Mouse (Mus musculus): ENCODE measurements around the gene Rbpj. TPM values are rescaled to one million over a fixed set of nuclear protein-coding genes. Genes with fewer than 3 reads are reported as not detected.

The Rbpj gene
- polyA plus RNA-seq, 1 experiment from 2014 or later = 7.1 TPM

DNA sequence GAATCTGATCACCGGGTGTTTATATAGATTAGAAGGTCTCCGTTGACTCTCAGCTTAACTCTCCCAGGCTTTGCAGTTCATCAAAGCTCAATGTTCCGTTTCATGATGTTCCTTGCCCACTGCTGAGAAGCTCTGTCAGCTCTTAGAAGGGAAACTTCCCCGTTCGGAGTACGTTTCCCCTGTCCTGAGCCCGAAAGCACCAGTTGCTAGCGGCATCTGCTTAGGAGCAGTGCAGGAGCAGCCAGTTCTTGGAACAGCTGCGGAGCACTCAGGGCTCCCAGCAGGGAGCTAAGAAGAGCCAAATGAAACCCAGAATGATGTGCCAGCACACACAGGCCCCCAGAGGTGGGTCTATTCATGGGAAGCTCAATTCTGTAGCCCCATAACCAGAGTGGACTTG is 15.0 kb upstream of the Rbpj start:
- no peak for ATAC-seq (ENCODE audit: insufficient read depth)
- Histone ChIP-seq H3K4me1 (replicated peaks) (no peaks in the 10 kb centered on the region; the same call in 1 of the 2 replicates), H3K36me3 (replicated peaks) (no peaks in the 10 kb centered on the region), H3K9ac (no peak overlapping the region), H3K9me3 (replicated peaks) (no peaks in the 10 kb centered on the region), H3K27ac (replicated peaks) (no peak overlapping the region), H3K4me3 (replicated peaks) (no peak overlapping the region), H3K4me2 (no peak overlapping the region), H3K27me3 (no peaks in the 10 kb centered on the region)
- WGBS (ENCODE audit: insufficient replicate concordance) = 40% methylated on average over 9 of the region's 9 CpGs

DNA sequence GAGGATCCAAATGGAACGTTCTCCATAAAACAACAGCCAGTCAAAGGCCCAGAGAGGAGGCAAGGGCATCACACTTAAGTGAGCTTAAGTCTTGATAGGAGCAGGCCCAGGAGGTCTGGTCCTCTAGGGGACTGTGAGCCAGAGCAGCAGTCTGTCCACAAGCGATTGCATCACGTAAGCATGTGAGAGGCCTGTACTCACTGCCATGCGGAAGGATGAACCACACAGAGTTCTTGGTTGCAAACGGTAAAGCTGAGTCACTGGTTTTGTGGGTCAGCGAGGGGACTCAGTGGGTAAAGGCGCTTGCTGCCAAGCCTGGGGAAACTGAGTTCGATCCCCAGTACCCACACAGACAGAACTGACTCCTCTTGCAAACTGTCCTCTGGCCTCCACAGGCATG is 14.1 kb upstream of the Rbpj start:
- H3K27ac ChIP-seq (replicated peaks) = no peak overlapping the region
- H3K4me3 ChIP-seq (replicated peaks) = no peak overlapping the region
- no peaks in the 10 kb centered on the region for H3K36me3 ChIP-seq (replicated peaks)
- H3K4me1 ChIP-seq (replicated peaks) = no peaks in the 10 kb centered on the region; the same call in 1 of the 2 replicates
- H3K9me3 ChIP-seq (replicated peaks) = no peaks in the 10 kb centered on the region
- WGBS (ENCODE audit: insufficient replicate concordance) = 69% methylated on average over 8 of the region's 8 CpGs
- ATAC-seq (ENCODE audit: insufficient read depth) = no peak
- no peak overlapping the region for H3K4me2 ChIP-seq
- H3K9ac ChIP-seq = no peak overlapping the region
- no peaks in the 10 kb centered on the region for H3K27me3 ChIP-seq

DNA sequence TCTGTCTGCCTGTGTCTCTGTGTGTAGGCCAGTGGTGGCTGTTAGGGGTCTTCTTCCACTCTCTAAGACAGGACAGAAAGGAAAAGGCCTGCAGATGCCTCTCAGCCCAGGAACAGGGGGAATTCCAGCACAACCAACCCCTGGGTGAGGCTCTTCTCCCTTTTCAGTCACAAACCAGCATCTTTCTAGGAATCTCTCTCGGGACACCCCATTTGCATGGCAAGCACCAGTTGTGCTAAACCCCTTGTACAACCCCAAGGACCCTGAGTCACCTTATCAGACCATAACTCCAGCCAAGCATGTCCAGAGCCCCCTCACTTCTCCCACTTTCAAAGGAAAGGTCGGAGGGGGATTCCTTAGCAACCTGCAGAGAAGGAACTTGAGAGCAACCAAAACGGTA is 13.0 kb upstream of the Rbpj start:
- no peaks in the 10 kb centered on the region for H3K9me3 ChIP-seq (replicated peaks)
- H3K4me1 ChIP-seq (replicated peaks) = no peaks in the 10 kb centered on the region; the same call in 1 of the 2 replicates
- H3K27me3 ChIP-seq = no peaks in the 10 kb centered on the region
- no peak overlapping the region for H3K4me2 ChIP-seq
- 57% methylated on average over 3 of the region's 3 CpGs for WGBS (ENCODE audit: insufficient replicate concordance)
- no peak for ATAC-seq (ENCODE audit: insufficient read depth)
- no peak overlapping the region for H3K4me3 ChIP-seq (replicated peaks)
- no peaks in the 10 kb centered on the region for H3K36me3 ChIP-seq (replicated peaks)
- H3K9ac ChIP-seq = no peak overlapping the region
- no peak overlapping the region for H3K27ac ChIP-seq (replicated peaks)

DNA sequence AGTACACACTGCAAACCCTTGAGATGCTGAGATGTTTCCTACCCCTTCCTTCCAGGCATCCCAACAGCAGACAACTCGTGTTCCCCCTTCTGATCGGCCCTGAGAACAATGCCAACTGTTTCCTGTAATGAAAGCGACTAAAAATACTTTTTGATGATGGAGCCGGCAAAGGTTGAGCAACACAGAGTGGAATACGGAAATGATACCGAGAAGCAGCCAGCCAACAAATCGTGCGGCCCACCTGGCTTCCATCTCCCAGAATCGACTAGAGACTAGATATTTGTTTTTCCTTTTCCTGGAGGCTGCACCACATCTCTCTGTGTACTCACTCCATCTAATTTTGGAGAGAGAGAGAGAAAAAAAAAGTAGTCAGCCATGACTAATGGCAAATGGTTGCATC is 11.2 kb upstream of the Rbpj start:
- Histone ChIP-seq H3K4me1 (replicated peaks) (no peaks in the 10 kb centered on the region; the same call in 1 of the 2 replicates), H3K9me3 (replicated peaks) (no peaks in the 10 kb centered on the region), H3K27me3 (no peaks in the 10 kb centered on the region), H3K4me3 (replicated peaks) (no peak overlapping the region), H3K4me2 (no peak overlapping the region), H3K27ac (replicated peaks) (no peak overlapping the region), H3K9ac (no peak overlapping the region), H3K36me3 (replicated peaks) (no peaks in the 10 kb centered on the region)
- 59% methylated on average over 9 of the region's 9 CpGs for WGBS (ENCODE audit: insufficient replicate concordance)
- ATAC-seq (ENCODE audit: insufficient read depth) = no peak

DNA sequence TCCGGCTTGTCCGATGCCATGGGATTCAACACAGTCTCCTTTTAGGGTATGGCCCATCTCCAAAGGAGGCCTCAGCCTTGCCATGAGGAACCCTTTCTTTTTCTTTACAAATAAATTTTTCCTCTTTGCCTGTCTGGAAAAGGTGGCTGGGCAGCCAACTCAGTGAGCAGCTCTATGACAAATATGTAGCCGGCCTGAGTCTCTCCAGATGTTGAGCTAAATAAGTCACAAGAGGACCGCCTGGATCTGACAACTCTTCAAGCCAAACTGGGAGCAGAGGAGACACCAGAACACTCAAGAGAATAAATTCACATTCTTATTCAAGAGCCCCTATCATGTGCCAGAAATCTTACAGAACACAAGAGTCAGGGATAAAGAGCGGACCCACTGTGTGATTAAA is 10.5 kb upstream of the Rbpj start:
- H3K4me3 ChIP-seq (replicated peaks) = no peak overlapping the region
- H3K9me3 ChIP-seq (replicated peaks) = no peaks in the 10 kb centered on the region
- H3K4me2 ChIP-seq = no peak overlapping the region
- no peak overlapping the region for H3K9ac ChIP-seq
- no peaks in the 10 kb centered on the region; the same call in 1 of the 2 replicates for H3K4me1 ChIP-seq (replicated peaks)
- H3K36me3 ChIP-seq (replicated peaks) = no peaks in the 10 kb centered on the region
- no peak overlapping the region for H3K27ac ChIP-seq (replicated peaks)
- WGBS (ENCODE audit: insufficient replicate concordance) = 80% methylated on average over 5 of the region's 5 CpGs
- H3K27me3 ChIP-seq = no peaks in the 10 kb centered on the region
- no peak for ATAC-seq (ENCODE audit: insufficient read depth)

DNA sequence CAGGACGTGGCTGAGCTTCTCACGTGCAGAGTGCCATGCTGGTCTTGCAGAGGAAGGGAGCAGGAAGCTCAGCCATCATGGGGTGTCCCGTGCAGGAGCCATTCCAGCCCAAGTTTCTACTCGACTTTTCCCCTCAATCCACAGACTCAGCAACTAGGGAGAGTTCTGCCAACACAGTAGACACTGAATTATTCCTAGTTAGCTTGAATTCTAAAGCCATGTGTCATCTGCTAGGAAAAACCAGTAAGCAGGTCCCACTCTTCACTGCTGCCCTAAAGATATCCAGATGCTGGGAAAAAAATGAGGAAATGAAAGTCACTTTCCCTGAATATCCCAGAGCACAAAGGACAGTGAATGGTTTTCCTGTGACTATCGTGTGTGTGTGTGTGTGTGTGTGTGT is 5.8 kb upstream of the Rbpj start:
- H3K4me3 ChIP-seq (replicated peaks) = no peak overlapping the region
- 31% methylated on average over 5 of the region's 5 CpGs for WGBS (ENCODE audit: insufficient replicate concordance)
- no peaks in the 10 kb centered on the region for H3K36me3 ChIP-seq (replicated peaks)
- no peak overlapping the region for H3K9ac ChIP-seq
- H3K4me2 ChIP-seq = no peak overlapping the region
- no peaks in the 10 kb centered on the region for H3K27me3 ChIP-seq
- no peaks in the 10 kb centered on the region for H3K9me3 ChIP-seq (replicated peaks)
- no peak overlapping the region for H3K27ac ChIP-seq (replicated peaks)
- H3K4me1 ChIP-seq (replicated peaks) = no peaks in the 10 kb centered on the region
- no peak for ATAC-seq (ENCODE audit: insufficient read depth)

DNA sequence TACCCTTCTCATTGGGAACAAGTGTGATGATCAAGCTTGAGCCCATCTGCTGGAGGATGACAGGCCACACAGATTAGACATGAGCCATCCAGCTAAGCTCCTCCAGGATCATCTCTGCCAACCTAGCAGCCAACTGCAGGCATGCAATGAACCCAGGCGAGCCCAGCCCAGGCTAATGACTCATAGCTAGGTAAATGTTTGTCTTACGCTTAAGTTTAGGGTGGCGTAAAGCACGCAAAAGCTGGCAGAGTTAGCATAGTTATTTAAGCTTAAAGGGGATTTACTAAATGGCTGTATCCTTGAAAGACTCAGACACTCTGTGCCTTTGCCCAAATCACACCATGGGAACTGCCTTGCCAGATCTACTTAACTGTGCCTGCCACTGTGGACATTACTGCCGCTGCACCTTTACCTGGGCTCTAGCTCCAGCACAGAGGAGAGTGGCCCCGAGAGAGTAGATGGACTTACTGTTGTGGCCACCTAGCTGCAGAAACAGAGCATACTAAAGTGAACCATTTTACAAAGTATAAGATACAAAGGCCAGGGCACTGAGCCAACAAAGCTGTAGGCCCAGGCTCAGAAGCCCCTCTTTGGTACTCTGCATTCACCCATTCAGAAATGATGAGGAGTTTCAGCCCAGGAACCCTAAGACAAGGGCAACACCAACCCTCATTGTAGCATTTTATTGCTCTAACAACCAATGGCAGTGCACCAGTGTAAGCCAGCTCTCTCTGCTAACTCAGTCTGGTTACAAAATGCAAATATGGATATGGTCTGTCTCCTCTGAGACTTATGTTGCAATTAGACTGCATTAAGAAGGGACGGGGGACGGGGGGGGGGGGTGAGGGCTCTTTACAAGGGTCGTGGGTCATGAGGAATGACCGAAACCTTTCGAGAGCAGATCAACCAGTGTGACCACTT is 2.6 kb upstream of the Rbpj start:
- no peak for ATAC-seq (ENCODE audit: insufficient read depth)
- Histone ChIP-seq H3K4me3 (replicated peaks) (no peak overlapping the region), H3K4me1 (replicated peaks) (no peaks in the 10 kb centered on the region), H3K36me3 (replicated peaks) (no peaks in the 10 kb centered on the region), H3K9ac (no peak overlapping the region), H3K9me3 (replicated peaks) (no peaks in the 10 kb centered on the region), H3K4me2 (no peak overlapping the region), H3K27me3 (peaks cover 4% of the 10 kb centered on the region), H3K27ac (replicated peaks) (no peak overlapping the region)
- WGBS (ENCODE audit: insufficient replicate concordance) = 64% methylated on average over 11 of the region's 11 CpGs

DNA sequence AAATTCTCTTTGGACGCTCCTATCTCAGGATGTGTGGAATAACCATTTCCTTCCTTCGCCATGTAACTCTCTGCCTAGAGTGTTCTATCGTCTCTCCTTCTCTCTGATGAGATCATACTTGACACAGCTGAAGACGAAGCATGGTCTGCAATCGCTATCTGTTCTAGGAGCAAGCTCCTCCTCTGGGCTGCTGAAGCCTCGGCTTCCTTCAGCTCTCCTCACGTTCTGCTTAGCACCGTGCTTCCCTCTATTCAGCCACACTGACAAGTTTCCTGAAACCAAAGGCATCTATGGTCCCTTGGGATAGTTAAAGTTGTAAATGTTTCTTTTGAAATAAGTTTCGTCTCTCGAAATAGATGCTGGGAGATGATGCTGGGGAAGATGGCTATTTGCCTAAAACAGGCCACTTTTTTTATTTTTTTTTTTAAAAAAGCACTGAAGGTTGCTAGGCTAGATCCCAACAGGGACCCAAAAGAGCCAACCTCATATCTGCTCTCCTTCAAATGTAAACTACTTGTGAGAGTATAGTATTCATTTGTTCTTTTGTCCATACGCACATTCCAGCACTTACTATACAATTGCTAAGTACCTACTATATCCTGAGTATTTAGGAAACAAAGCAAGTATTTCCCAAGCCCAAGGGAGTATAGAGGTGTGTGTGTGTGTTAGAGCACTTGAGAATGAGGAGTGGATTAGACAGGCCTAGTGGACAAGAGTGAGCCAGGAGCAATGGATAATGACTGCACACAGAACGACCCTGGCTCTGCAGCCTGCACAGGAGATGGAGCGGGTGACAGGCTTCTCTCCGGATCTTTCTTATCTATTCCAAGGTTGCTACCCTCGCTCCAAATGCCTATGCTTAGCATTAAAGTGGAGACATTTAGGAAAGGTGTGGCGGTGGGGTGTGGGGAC is 726 bp downstream of the Rbpj start:
- Histone ChIP-seq H3K27ac (replicated peaks) (no peak overlapping the region), H3K9me3 (replicated peaks) (no peaks in the 10 kb centered on the region), H3K4me1 (replicated peaks) (peaks cover 10% of the 10 kb centered on the region), H3K9ac (no peak overlapping the region), H3K4me2 (no peak overlapping the region), H3K4me3 (replicated peaks) (no peak overlapping the region), H3K27me3 (peaks cover 8% of the 10 kb centered on the region), H3K36me3 (replicated peaks) (no peaks in the 10 kb centered on the region)
- WGBS (ENCODE audit: insufficient replicate concordance) = 46% methylated on average over 16 of the region's 16 CpGs
- no peak for ATAC-seq (ENCODE audit: insufficient read depth)

DNA sequence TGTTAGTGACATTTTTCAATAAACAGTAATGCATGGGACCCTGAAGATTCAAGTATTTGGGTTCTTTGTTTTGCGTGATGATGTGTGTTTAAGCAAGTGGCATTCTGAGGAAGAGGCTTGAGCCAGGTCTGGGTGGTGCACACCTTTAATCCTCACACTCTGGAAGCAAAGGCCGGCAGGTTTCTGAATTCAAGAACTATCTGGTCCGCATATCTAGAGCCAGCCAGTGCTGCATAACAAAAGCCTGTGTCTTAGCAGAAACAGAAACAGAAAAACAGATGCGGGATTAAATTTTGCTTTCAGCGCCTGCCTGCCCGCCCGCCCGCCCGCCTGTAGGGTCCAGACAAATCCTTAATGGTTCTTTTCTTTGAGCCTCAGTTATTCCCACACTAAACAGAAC is 1.6 kb downstream of the Rbpj start:
- H3K27me3 ChIP-seq = peaks cover 8% of the 10 kb centered on the region
- H3K36me3 ChIP-seq (replicated peaks) = no peaks in the 10 kb centered on the region
- 68% methylated on average over 9 of the region's 9 CpGs for WGBS (ENCODE audit: insufficient replicate concordance)
- H3K9me3 ChIP-seq (replicated peaks) = no peaks in the 10 kb centered on the region
- H3K27ac ChIP-seq (replicated peaks) = no peak overlapping the region
- peaks cover 10% of the 10 kb centered on the region for H3K4me1 ChIP-seq (replicated peaks)
- H3K9ac ChIP-seq = no peak overlapping the region
- no peak for ATAC-seq (ENCODE audit: insufficient read depth)
- H3K4me3 ChIP-seq (replicated peaks) = no peak overlapping the region
- H3K4me2 ChIP-seq = no peak overlapping the region

DNA sequence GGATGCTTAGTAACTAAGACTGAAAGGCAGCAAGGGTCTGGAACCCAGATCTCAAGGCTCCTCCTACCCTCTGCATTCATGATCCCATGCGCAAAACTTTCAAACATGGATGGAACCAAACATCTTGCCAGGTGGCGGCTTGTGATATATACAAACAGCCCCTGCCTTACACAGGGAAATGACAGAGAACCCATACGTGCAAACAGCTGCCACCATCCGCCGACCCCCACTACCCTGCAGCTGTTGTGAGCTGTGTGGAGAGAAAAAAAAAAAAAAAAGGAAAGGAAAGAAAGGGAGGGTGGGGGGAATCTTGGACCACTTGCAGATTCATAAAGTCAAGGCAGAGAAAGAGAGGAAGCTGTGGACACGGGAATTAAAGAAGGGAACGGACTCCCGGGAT is 2.4 kb downstream of the Rbpj start:
- no peak overlapping the region for H3K4me2 ChIP-seq
- H3K27ac ChIP-seq (replicated peaks) = no peak overlapping the region
- H3K9ac ChIP-seq = no peak overlapping the region
- peaks cover 10% of the 10 kb centered on the region for H3K4me1 ChIP-seq (replicated peaks)
- ATAC-seq (ENCODE audit: insufficient read depth) = no peak
- no peak overlapping the region for H3K4me3 ChIP-seq (replicated peaks)
- H3K36me3 ChIP-seq (replicated peaks) = no peaks in the 10 kb centered on the region
- 52% methylated on average over 8 of the region's 8 CpGs for WGBS (ENCODE audit: insufficient replicate concordance)
- H3K27me3 ChIP-seq = peaks cover 8% of the 10 kb centered on the region
- H3K9me3 ChIP-seq (replicated peaks) = no peaks in the 10 kb centered on the region

DNA sequence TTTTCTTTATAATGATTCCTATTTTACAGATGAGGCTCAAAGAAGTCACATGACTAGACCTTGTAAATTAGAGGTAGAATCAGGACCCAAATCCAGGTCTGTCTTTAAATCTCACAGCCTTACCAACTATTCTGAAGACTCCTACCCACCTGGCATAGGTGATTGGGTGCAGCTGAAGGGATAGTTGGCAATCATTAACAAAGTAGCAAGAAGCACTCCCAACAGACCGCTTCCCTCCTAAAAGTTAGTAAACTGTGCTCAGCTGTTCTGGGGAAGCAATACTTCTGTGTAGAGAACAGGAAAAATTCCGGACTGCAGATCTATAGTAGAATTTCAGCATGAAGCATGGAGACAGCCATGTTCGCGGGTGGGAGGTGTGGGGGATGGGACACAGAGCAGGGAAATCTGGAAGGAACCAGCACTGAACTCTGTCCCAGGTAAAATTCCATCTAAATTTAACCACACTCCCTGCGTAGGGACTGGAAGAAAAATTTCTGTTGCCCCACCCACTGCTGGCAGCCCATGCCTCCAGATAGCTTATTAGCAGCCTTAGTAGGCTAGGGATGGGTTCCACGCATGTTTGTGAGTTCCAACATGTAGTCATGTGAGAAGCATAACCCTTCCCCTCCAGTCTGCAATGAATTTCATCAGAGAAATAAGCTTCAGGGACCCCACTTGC is 3.3 kb downstream of the Rbpj start:
- no peak for ATAC-seq (ENCODE audit: insufficient read depth)
- peaks cover 8% of the 10 kb centered on the region for H3K27me3 ChIP-seq
- H3K27ac ChIP-seq (replicated peaks) = no peak overlapping the region
- peaks cover 10% of the 10 kb centered on the region for H3K4me1 ChIP-seq (replicated peaks)
- peak overlapping the region; percentile 33 for H3K4me2 ChIP-seq
- no peak overlapping the region for H3K4me3 ChIP-seq (replicated peaks)
- 43% methylated on average over 6 of the region's 6 CpGs for WGBS (ENCODE audit: insufficient replicate concordance)
- no peaks in the 10 kb centered on the region for H3K9me3 ChIP-seq (replicated peaks)
- no peak overlapping the region for H3K9ac ChIP-seq
- H3K36me3 ChIP-seq (replicated peaks) = no peaks in the 10 kb centered on the region
